Mouse (Mus musculus) heart, adult 8-10 months (tissue): ENCODE results near the gene Psmc3. TPM values are rescaled to one million over a fixed set of nuclear protein-coding genes. Genes with fewer than 3 reads are reported as not detected.
A peak's percentile ranks its signal among the peaks of the same experiment; 100 is the strongest.
"Not testable (repeated sequence)": the region's sequence is repeated elsewhere in the genome, so short reads cannot be mapped to it uniquely, and the experiment has no call there.

Source experiments
- DNase-seq: peaks from one replicate; pipeline ENCODE4 v3.0.0; 2022; ENCODE audit warnings: low spot score
- total RNA-seq, 4 experiments: library from RNA; stranded (reverse); gene quantifications; 2 replicates each; pipeline ENCODE4 v1.2.4; 2022

The Psmc3 gene
- total RNA-seq, 4 experiments from 2014 or later, result 192 to 274 (median 220) TPM

- DNase-seq, result no peak
Observed at GRCm38 (mm10) chr2:91081775-91082695, 28.2 kb downstream of the Psmc3 start, which contains the start of gene Spi1. Gene Spi1 (plus strand): TSS chr2:91082390.

GRCm38 (mm10) chr2:91082844-91083243, 29.0 kb downstream of the Psmc3 start:
- DNase-seq, result peak; percentile 62

GRCm38 (mm10) chr2:91083366-91083940, 29.6 kb downstream of the Psmc3 start:
- DNase-seq, result no peak

- no peak for DNase-seq
Observed at GRCm38 (mm10) chr2:91084179-91084820, 30.5 kb downstream of the Psmc3 start.

GRCm38 (mm10) chr2:91085494-91086391, 31.9 kb downstream of the Psmc3 start:
- no peak for DNase-seq

GRCm38 (mm10) chr2:91086392-91087237, 32.8 kb downstream of the Psmc3 start:
- DNase-seq, result no peak

GRCm38 (mm10) chr2:91087453-91087852, 33.6 kb downstream of the Psmc3 start:
- DNase-seq, result no peak

GRCm38 (mm10) chr2:91088987-91089386, 35.2 kb downstream of the Psmc3 start:
- DNase-seq, result no peak

GRCm38 (mm10) chr2:91090208-91090607, 36.4 kb downstream of the Psmc3 start:
- no peak for DNase-seq

- no peak for DNase-seq
Observed at GRCm38 (mm10) chr2:91090827-91091226, 37.0 kb downstream of the Psmc3 start.

- peak; percentile 47 for DNase-seq
Observed at GRCm38 (mm10) chr2:91096524-91096923, 42.7 kb downstream of the Psmc3 start.

- no peak for DNase-seq
Observed at GRCm38 (mm10) chr2:91097015-91097414, 43.2 kb downstream of the Psmc3 start.

GRCm38 (mm10) chr2:91098156-91098555, 44.3 kb downstream of the Psmc3 start:
- no peak for DNase-seq

GRCm38 (mm10) chr2:91101124-91101740, 47.4 kb downstream of the Psmc3 start:
- peak; percentile 89 for DNase-seq

GRCm38 (mm10) chr2:91108156-91108555, 54.3 kb downstream of the Psmc3 start:
- DNase-seq, result no peak

- no peak for DNase-seq
Observed at GRCm38 (mm10) chr2:91109241-91109640, 55.4 kb downstream of the Psmc3 start.

GRCm38 (mm10) chr2:91109807-91110385, 56.1 kb downstream of the Psmc3 start:
- DNase-seq, result no peak

- no peak for DNase-seq
Observed at GRCm38 (mm10) chr2:91110429-91110828, 56.6 kb downstream of the Psmc3 start.

- not testable (repeated sequence) for DNase-seq
Observed at GRCm38 (mm10) chr2:91111832-91112231, 58.0 kb downstream of the Psmc3 start.

GRCm38 (mm10) chr2:91112491-91112890, 58.7 kb downstream of the Psmc3 start:
- DNase-seq, result no peak
